Mouse (Mus musculus) intestine, postnatal 0 days (tissue): ENCODE results near the gene Gm20518. TPM values are rescaled to one million over a fixed set of nuclear protein-coding genes. Genes with fewer than 3 reads are reported as not detected.

Source experiments
- ATAC-seq: fragments of 200-750 bp; cut with Nextera tagmentation; 2 replicates; pipeline ENCODE4 v1.8.0; 2017; ENCODE audit warnings: mild to moderate bottlenecking, moderate TSS enrichment, moderate library complexity
- H3K27ac ChIP-seq: fragments of 300-500 bp; sonication (generic); 2 replicates; pipeline ENCODE4 v1.5.1; 2014; ENCODE audit warnings: mild to moderate bottlenecking, low read depth, low read length, moderate library complexity
- H3K27me3 ChIP-seq: fragments of 300-500 bp; sonication (generic); replicated peaks from 2 replicates; pipeline ENCODE4 v1.6.1; 2014; ENCODE audit warnings: low read length, mixed read lengths; ENCODE audit not compliant: control insufficient read depth, insufficient read depth
- H3K36me3 ChIP-seq: fragments of 300-500 bp; sonication (generic); 2 replicates; pipeline ENCODE4 v1.6.1; 2014; ENCODE audit warnings: mild to moderate bottlenecking, moderate library complexity; ENCODE audit not compliant: control insufficient read depth, insufficient read depth
- H3K4me1 ChIP-seq: fragments of 300-500 bp; sonication (generic); replicated peaks from 2 replicates; pipeline ENCODE4 v1.6.1; 2014; ENCODE audit warnings: antibody characterized with exemption, low read length, mixed read lengths; ENCODE audit not compliant: control insufficient read depth, insufficient read depth
- H3K4me2 ChIP-seq: fragments of 300-500 bp; sonication (generic); replicated peaks from 2 replicates; pipeline ENCODE4 v1.6.1; 2014; ENCODE audit warnings: low read depth, mild to moderate bottlenecking, moderate library complexity
- H3K4me3 ChIP-seq: fragments of 300-500 bp; sonication (generic); 2 replicates; pipeline ENCODE4 v1.5.1; 2014; ENCODE audit warnings: low read depth, low read length
- H3K9ac ChIP-seq: fragments of 300-500 bp; sonication (generic); 2 replicates; pipeline ENCODE4 v1.6.1; 2014; ENCODE audit warnings: mild to moderate bottlenecking, low read depth, low read length
- H3K9me3 ChIP-seq: fragments of 300-500 bp; sonication (generic); 2 replicates; pipeline ENCODE4 v1.6.1; 2016; ENCODE audit warnings: mixed run types; ENCODE audit not compliant: control insufficient read depth
- CTCF ChIP-seq: sonication (generic); IDR thresholded peaks from 2 replicates; pipeline ENCODE4 v1.5.1; 2016; ENCODE audit warnings: low read depth, mild to moderate bottlenecking, control low read depth, antibody characterized with exemption, moderate library complexity
- WGBS: fragments of 180-500 bp; shearing (Covaris S2); extraction: QIAGEN DNeasy Blood & Tissue Kit; methylation state at CpG from one replicate; pipeline ENCODE4 v1.1.7; 2014; 5-methylcytosine and 5-hydroxymethylcytosine counted together
- polyA plus RNA-seq: library from polyadenylated mRNA; unstranded; fragments of >200 nt; fragmentation: Nextera tagmentation; extraction: Ambion mirVana; gene quantifications from 2 replicates; pipeline ENCODE4 v1.2.1, GENCODE M21; 2015

Gm20518 gene
- polyA plus RNA-seq, 1 experiment from 2014 or later, result not detected

- peaks cover 8% of the 10 kb centered on the region for H3K4me1 ChIP-seq
- peak overlapping the region; percentile 74 for H3K4me2 ChIP-seq
- 28% methylated on average over 2 of the region's 2 CpGs for WGBS
- no peak for ATAC-seq
- peak overlapping the region; percentile 62 for H3K4me3 ChIP-seq
- H3K9ac ChIP-seq, result peak overlapping the region; percentile 78; the same call in 1 of the 2 replicates
- H3K9me3 ChIP-seq, result no peaks in the 10 kb centered on the region
- H3K27ac ChIP-seq, result no peak overlapping the region
- no peak for TF ChIP-seq CTCF
- H3K36me3 ChIP-seq, result no peaks in the 10 kb centered on the region
- no peaks in the 10 kb centered on the region for H3K27me3 ChIP-seq
These were observed 1.1 kb downstream of the Gm20518 start for GRCm38 (mm10) chr16:17890342-17890727.

DNA sequence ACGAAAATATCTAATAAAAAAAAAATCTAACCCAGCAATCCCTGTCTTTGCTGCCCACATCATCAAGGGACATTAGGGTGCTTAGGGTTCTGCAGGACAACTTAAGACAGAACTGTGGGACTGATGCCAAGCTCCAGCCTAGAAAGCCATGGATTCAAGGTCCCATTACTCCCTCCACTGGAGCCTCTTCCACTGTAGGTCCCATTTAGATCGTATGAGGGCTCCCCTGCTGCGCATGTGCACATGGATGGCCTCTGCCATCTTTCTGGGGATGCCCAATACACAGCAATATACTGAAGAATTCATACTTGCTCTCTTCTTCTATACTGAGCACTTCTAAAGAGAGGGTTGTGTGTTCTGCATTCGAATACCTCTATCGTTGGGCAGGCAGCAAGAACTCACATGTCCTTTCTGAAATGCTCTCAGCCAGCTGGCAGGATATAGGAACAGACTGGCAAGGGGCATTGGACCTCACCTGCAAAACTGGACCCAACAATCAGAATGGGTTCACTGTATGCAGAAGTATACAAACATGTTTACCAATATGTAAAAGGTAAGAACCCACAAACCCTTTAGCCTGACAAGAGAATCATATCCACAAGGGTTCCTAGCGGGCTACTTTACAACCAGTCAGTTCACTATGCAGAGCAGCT is 1.7 kb downstream of the Gm20518 start:
- Histone ChIP-seq H3K4me1 (peaks cover 8% of the 10 kb centered on the region), H3K27ac (no peak overlapping the region), H3K9me3 (no peaks in the 10 kb centered on the region), H3K9ac (no peak overlapping the region), H3K27me3 (no peaks in the 10 kb centered on the region), H3K36me3 (no peaks in the 10 kb centered on the region), H3K4me3 (peak overlapping the region; percentile 62), H3K4me2 (peak overlapping the region; percentile 74)
- no peak for ATAC-seq
- no peak for TF ChIP-seq CTCF
- 79% methylated on average over 6 of the region's 6 CpGs for WGBS

DNA sequence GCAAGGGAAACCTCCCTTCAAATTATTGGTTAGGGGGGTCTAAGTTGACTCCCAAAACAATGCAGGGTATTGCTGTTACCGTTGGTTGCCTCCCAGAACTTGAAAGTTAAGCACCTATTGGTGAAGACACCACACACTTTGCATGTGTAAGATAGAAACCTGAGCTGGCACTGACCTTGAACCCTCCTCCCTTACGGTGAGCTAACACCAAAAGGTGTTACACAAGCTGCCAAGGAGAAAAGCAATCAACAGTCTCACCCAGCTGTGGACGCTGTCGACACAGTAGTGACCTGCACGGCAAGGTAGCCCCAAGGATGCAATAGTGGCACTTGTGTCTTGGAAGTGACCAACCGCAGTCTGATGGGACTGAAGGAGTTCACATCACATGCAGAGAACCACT is 7.4 kb downstream of the Gm20518 start:
- H3K27me3 ChIP-seq, result no peaks in the 10 kb centered on the region
- 0 out of 2 replicates have a peak, but pooled peaks cover 9% of the 10 kb centered on the region for H3K36me3 ChIP-seq
- H3K4me2 ChIP-seq, result no peak overlapping the region
- ATAC-seq, result peak; percentile 31; the same call in 1 of the 2 replicates
- H3K9ac ChIP-seq, result no peak overlapping the region
- H3K27ac ChIP-seq, result no peak overlapping the region
- H3K4me1 ChIP-seq, result no peaks in the 10 kb centered on the region
- no peak for TF ChIP-seq CTCF
- H3K4me3 ChIP-seq, result no peak overlapping the region
- H3K9me3 ChIP-seq, result no peaks in the 10 kb centered on the region
- WGBS, result 60% methylated on average over 6 of the region's 6 CpGs

DNA sequence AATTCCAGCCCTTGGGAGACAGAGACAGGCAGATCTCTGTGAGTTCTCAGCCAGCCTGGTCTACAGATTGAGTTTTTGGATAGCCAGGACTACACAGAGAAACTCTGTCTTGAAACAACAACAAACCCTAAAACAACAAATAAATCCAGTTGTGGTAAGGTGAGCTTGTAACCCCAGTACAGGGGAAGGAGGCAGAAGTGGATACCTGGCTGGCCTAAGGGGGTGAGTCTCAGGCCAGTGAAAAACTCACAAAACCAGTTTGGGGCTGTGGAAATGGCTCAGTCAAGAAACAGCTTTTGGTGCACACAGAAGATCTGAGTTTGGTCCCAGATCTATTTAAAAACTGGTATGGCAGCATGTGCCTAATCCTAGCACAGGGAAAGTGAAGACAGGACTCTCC is 9.3 kb downstream of the Gm20518 start:
- no peak for ATAC-seq
- Histone ChIP-seq H3K9ac (no peak overlapping the region), H3K36me3 (peaks cover 9% of the 10 kb centered on the region; the same call in 1 of the 2 replicates), H3K27me3 (no peaks in the 10 kb centered on the region), H3K4me2 (no peak overlapping the region), H3K9me3 (no peaks in the 10 kb centered on the region), H3K27ac (no peak overlapping the region), H3K4me1 (no peaks in the 10 kb centered on the region), H3K4me3 (no peak overlapping the region)
- no peak for TF ChIP-seq CTCF

DNA sequence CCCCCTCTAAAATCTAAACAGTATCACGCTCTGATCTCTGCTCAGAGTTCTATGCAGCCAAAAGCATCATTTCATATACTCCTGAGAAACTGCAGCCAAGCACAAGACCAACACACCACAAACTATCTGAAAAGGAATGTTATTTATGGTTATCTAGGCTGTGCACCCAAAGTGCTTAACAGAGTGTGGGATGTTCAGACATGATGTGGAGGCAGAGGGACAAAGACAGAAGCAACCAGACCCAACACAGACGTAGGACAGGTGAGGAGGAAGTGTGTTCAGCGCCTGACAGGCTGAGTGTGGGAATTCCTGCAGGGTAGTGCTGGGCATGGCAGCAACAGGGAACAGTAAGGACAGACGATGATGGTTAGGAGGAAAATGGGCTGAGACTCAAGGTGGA is 11.9 kb downstream of the Gm20518 start:
- Histone ChIP-seq H3K27me3 (no peaks in the 10 kb centered on the region), H3K4me2 (no peak overlapping the region), H3K9me3 (no peaks in the 10 kb centered on the region), H3K36me3 (peaks cover 9% of the 10 kb centered on the region; the same call in 1 of the 2 replicates), H3K4me3 (no peak overlapping the region), H3K27ac (no peak overlapping the region), H3K9ac (no peak overlapping the region), H3K4me1 (no peaks in the 10 kb centered on the region)
- TF ChIP-seq CTCF, result no peak
- 80% methylated on average over 4 of the region's 4 CpGs for WGBS
- no peak for ATAC-seq

DNA sequence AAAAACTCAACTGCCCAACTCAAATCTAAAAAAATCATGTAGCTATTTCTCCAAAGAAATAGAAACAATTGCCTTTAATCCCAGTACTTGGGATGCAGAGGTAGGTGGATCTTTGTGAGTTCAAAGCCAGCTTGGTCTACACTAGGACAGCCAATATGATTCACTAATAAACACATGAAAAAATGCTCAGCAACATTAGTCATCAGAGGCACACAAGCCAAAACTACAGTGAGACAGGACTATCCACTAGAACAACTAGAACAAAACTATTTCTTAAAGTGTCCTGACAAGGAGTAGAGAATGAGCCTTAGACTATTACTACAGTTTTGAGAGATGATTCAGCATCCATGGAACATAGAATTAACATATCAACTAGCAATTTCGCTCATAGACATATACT is 15.4 kb downstream of the Gm20518 start:
- Histone ChIP-seq H3K27me3 (no peaks in the 10 kb centered on the region), H3K9me3 (no peaks in the 10 kb centered on the region), H3K36me3 (peaks cover 12% of the 10 kb centered on the region; the same call in 1 of the 2 replicates), H3K4me1 (peaks cover 4% of the 10 kb centered on the region; the same call in 1 of the 2 replicates), H3K9ac (no peak overlapping the region), H3K4me2 (no peak overlapping the region), H3K4me3 (no peak overlapping the region), H3K27ac (no peak overlapping the region)
- WGBS, result 100% methylated on average over 1 of the region's 1 CpGs
- ATAC-seq, result no peak
- TF ChIP-seq CTCF, result no peak
